Mouse (Mus musculus): ENCODE results near the gene Scamp1.

- TF ChIP-seq CHD2 (IDR thresholded peaks at IDR 0.05; ENCODE audit: low read depth, low read length), result no peak
- TF ChIP-seq ZC3H11A (IDR thresholded peaks at IDR 0.05; ENCODE audit: borderline replicate concordance, low read depth, low read length), result no peak
- peak; percentile 49; the same call in 1 of the 2 replicates for TF ChIP-seq HCFC1 (IDR thresholded peaks at IDR 0.05; ENCODE audit: borderline replicate concordance, insufficient read depth, low read length)
- TF ChIP-seq MAFK (IDR thresholded peaks at IDR 0.05; ENCODE audit: insufficient read depth, low read depth, low read length), result no peak
Measured at GRCm38 (mm10) chr13:94284543-94285269, 951 bp downstream of the Scamp1 start.
